Mouse (Mus musculus): Measurements from ENCODE around the gene Hdac11. TPM values are rescaled to one million over a fixed set of nuclear protein-coding genes. Genes with fewer than 3 reads are reported as not detected.
A peak's percentile ranks its signal among the peaks of the same experiment; 100 is the strongest.
"Not testable (repeated sequence)": the region's sequence is repeated elsewhere in the genome, so short reads cannot be mapped to it uniquely, and the experiment has no call there.

The Hdac11 gene
- polyA plus RNA-seq, 1 experiment from 2014 or later, result 24.5 TPM

- 3% methylated on average over 2 of the region's 2 CpGs for WGBS
- H3K36me3 ChIP-seq (ENCODE audit: control insufficient read depth, insufficient read depth, low read length), result no peaks in the 10 kb centered on the region
- peaks cover 9% of the 10 kb centered on the region; the same call in 1 of the 2 replicates for H3K4me1 ChIP-seq (ENCODE audit: control insufficient read depth, insufficient read depth, low read length)
- H3K9ac ChIP-seq (ENCODE audit: low read length), result no peak overlapping the region
- H3K4me2 ChIP-seq (ENCODE audit: low read length), result no peak overlapping the region
- H3K27ac ChIP-seq (ENCODE audit: low read depth, low read length), result no peak overlapping the region
- no peak for ATAC-seq
- 0 out of 2 replicates have a peak, but pooled peaks cover 4% of the 10 kb centered on the region for H3K27me3 ChIP-seq (replicated peaks; ENCODE audit: control insufficient read depth, insufficient read depth, low read length)
- no peak overlapping the region for H3K4me3 ChIP-seq (ENCODE audit: low read depth, low read length)
- no peak for DNase-seq (ENCODE audit: low spot score)
- H3K9me3 ChIP-seq (replicated peaks; ENCODE audit: control insufficient read depth, low read length), result no peaks in the 10 kb centered on the region
Observed at GRCm38 (mm10) chr6:91209780-91210179, 53.3 kb downstream of the Hdac11 start.

- WGBS, result 77% methylated on average over 3 of the region's 3 CpGs
- DNase-seq (ENCODE audit: low spot score), result no peak
Observed at GRCm38 (mm10) chr6:91210852-91211251, 54.4 kb downstream of the Hdac11 start.

GRCm38 (mm10) chr6:91212155-91212554 is 55.7 kb downstream of the Hdac11 start, which contains the start of gene Fbln2:
TSS of gene Fbln2 (plus strand) at chr6:91212455.
- H3K4me1 ChIP-seq (ENCODE audit: control insufficient read depth, insufficient read depth, low read length); DNase-seq (ENCODE audit: low spot score); H3K9me3 ChIP-seq (replicated peaks; ENCODE audit: control insufficient read depth, low read length); H3K27me3 ChIP-seq (replicated peaks; ENCODE audit: control insufficient read depth, insufficient read depth, low read length); H3K36me3 ChIP-seq (ENCODE audit: control insufficient read depth, insufficient read depth, low read length); H3K27ac ChIP-seq (ENCODE audit: low read depth, low read length); ATAC-seq: not testable (repeated sequence)
- Histone ChIP-seq H3K4me3 (ENCODE audit: low read depth, low read length) (peak within 1 kb of the TSS; percentile 30), H3K4me2 (ENCODE audit: low read length) (peak within 1 kb of the TSS; percentile 56), H3K9ac (ENCODE audit: low read length) (peak within 1 kb of the TSS; percentile 52)

More at GRCm38 (mm10) chr6:91210852-91211251, 54.4 kb downstream of the Hdac11 start:
- Histone ChIP-seq H3K4me2 (ENCODE audit: low read length) (no peak overlapping the region), H3K9me3 (replicated peaks; ENCODE audit: control insufficient read depth, low read length) (no peaks in the 10 kb centered on the region), H3K9ac (ENCODE audit: low read length) (no peak overlapping the region), H3K4me1 (ENCODE audit: control insufficient read depth, insufficient read depth, low read length) (peaks cover 9% of the 10 kb centered on the region; the same call in 1 of the 2 replicates), H3K36me3 (ENCODE audit: control insufficient read depth, insufficient read depth, low read length) (no peaks in the 10 kb centered on the region), H3K27ac (ENCODE audit: low read depth, low read length) (no peak overlapping the region), H3K4me3 (ENCODE audit: low read depth, low read length) (no peak overlapping the region), H3K27me3 (replicated peaks; ENCODE audit: control insufficient read depth, insufficient read depth, low read length) (0 out of 2 replicates have a peak, but pooled peaks cover 4% of the 10 kb centered on the region)
- ATAC-seq, result no peak

GRCm38 (mm10) chr6:91212571-91212970 is 56.1 kb downstream of the Hdac11 start:
- Histone ChIP-seq H3K9me3 (replicated peaks; ENCODE audit: control insufficient read depth, low read length) (no peaks in the 10 kb centered on the region), H3K4me3 (ENCODE audit: low read depth, low read length) (peak overlapping the region; percentile 30), H3K4me2 (ENCODE audit: low read length) (peak overlapping the region; percentile 56), H3K27ac (ENCODE audit: low read depth, low read length) (no peak overlapping the region), H3K27me3 (replicated peaks; ENCODE audit: control insufficient read depth, insufficient read depth, low read length) (0 out of 2 replicates have a peak, but pooled peaks cover 4% of the 10 kb centered on the region), H3K36me3 (ENCODE audit: control insufficient read depth, insufficient read depth, low read length) (no peaks in the 10 kb centered on the region), H3K9ac (ENCODE audit: low read length) (peak overlapping the region; percentile 52), H3K4me1 (ENCODE audit: control insufficient read depth, insufficient read depth, low read length) (peaks cover 9% of the 10 kb centered on the region; the same call in 1 of the 2 replicates)
- peak; percentile 73 for ATAC-seq
- under 1% methylated on average over 29 of the region's 29 CpGs for WGBS
- peak; percentile 73 for DNase-seq (ENCODE audit: low spot score)

GRCm38 (mm10) chr6:91213287-91214218 is 57.1 kb downstream of the Hdac11 start:
- no peaks in the 10 kb centered on the region for H3K36me3 ChIP-seq (ENCODE audit: control insufficient read depth, insufficient read depth, low read length)
- peaks cover 12% of the 10 kb centered on the region; the same call in 1 of the 2 replicates for H3K4me1 ChIP-seq (ENCODE audit: control insufficient read depth, insufficient read depth, low read length)
- no peaks in the 10 kb centered on the region for H3K9me3 ChIP-seq (replicated peaks; ENCODE audit: control insufficient read depth, low read length)
- no peak overlapping the region for H3K9ac ChIP-seq (ENCODE audit: low read length)
- no peak for DNase-seq (ENCODE audit: low spot score)
- 0 out of 2 replicates have a peak overlapping the region, but pooled peaks have one; percentile 30 for H3K4me3 ChIP-seq (ENCODE audit: low read depth, low read length)
- WGBS, result 59% methylated on average over 21 of the region's 21 CpGs
- peak; percentile 15; the same call in 1 of the 2 replicates for ATAC-seq
- H3K4me2 ChIP-seq (ENCODE audit: low read length), result peak overlapping the region; percentile 56
- 0 out of 2 replicates have a peak, but pooled peaks cover 4% of the 10 kb centered on the region for H3K27me3 ChIP-seq (replicated peaks; ENCODE audit: control insufficient read depth, insufficient read depth, low read length)
- no peak overlapping the region for H3K27ac ChIP-seq (ENCODE audit: low read depth, low read length)

GRCm38 (mm10) chr6:91215454-91215853 is 59.0 kb downstream of the Hdac11 start:
- DNase-seq (ENCODE audit: low spot score) (no peak), ATAC-seq (no peak)
- WGBS, result 61% methylated on average over 1 of the region's 1 CpGs

GRCm38 (mm10) chr6:91218445-91218844 is 62.0 kb downstream of the Hdac11 start:
- no peaks in the 10 kb centered on the region for H3K36me3 ChIP-seq (ENCODE audit: control insufficient read depth, insufficient read depth, low read length)
- DNase-seq (ENCODE audit: low spot score), result no peak
- WGBS, result 56% methylated on average over 9 of the region's 9 CpGs

More at GRCm38 (mm10) chr6:91215454-91215853, 59.0 kb downstream of the Hdac11 start:
- H3K4me2 ChIP-seq (ENCODE audit: low read length), result no peak overlapping the region
- 0 out of 2 replicates have a peak, but pooled peaks cover 4% of the 10 kb centered on the region for H3K27me3 ChIP-seq (replicated peaks; ENCODE audit: control insufficient read depth, insufficient read depth, low read length)
- H3K4me1 ChIP-seq (ENCODE audit: control insufficient read depth, insufficient read depth, low read length), result peaks cover 13% of the 10 kb centered on the region; the same call in 1 of the 2 replicates
- no peak overlapping the region for H3K4me3 ChIP-seq (ENCODE audit: low read depth, low read length)
- no peaks in the 10 kb centered on the region for H3K9me3 ChIP-seq (replicated peaks; ENCODE audit: control insufficient read depth, low read length)
- H3K27ac ChIP-seq (ENCODE audit: low read depth, low read length), result no peak overlapping the region
- H3K36me3 ChIP-seq (ENCODE audit: control insufficient read depth, insufficient read depth, low read length), result no peaks in the 10 kb centered on the region
- no peak overlapping the region for H3K9ac ChIP-seq (ENCODE audit: low read length)

GRCm38 (mm10) chr6:91218871-91219270 is 62.4 kb downstream of the Hdac11 start:
- no peak for ATAC-seq
- H3K27me3 ChIP-seq (replicated peaks; ENCODE audit: control insufficient read depth, insufficient read depth, low read length), result no peaks in the 10 kb centered on the region
- H3K9me3 ChIP-seq (replicated peaks; ENCODE audit: control insufficient read depth, low read length), result no peaks in the 10 kb centered on the region
- DNase-seq (ENCODE audit: low spot score), result no peak
- H3K27ac ChIP-seq (ENCODE audit: low read depth, low read length), result no peak overlapping the region
- no peak overlapping the region for H3K9ac ChIP-seq (ENCODE audit: low read length)
- H3K4me3 ChIP-seq (ENCODE audit: low read depth, low read length), result no peak overlapping the region
- WGBS, result 82% methylated on average over 3 of the region's 3 CpGs
- H3K4me2 ChIP-seq (ENCODE audit: low read length), result no peak overlapping the region
- peaks cover 6% of the 10 kb centered on the region; the same call in 1 of the 2 replicates for H3K4me1 ChIP-seq (ENCODE audit: control insufficient read depth, insufficient read depth, low read length)
- H3K36me3 ChIP-seq (ENCODE audit: control insufficient read depth, insufficient read depth, low read length), result no peaks in the 10 kb centered on the region

More at GRCm38 (mm10) chr6:91218445-91218844, 62.0 kb downstream of the Hdac11 start:
- Histone ChIP-seq H3K9me3 (replicated peaks; ENCODE audit: control insufficient read depth, low read length) (no peaks in the 10 kb centered on the region), H3K4me1 (ENCODE audit: control insufficient read depth, insufficient read depth, low read length) (peaks cover 5% of the 10 kb centered on the region; the same call in 1 of the 2 replicates), H3K4me3 (ENCODE audit: low read depth, low read length) (no peak overlapping the region), H3K4me2 (ENCODE audit: low read length) (no peak overlapping the region), H3K27ac (ENCODE audit: low read depth, low read length) (no peak overlapping the region), H3K27me3 (replicated peaks; ENCODE audit: control insufficient read depth, insufficient read depth, low read length) (no peaks in the 10 kb centered on the region), H3K9ac (ENCODE audit: low read length) (no peak overlapping the region)
- no peak for ATAC-seq
